Comparison of ENCODE assay signal across 52 mouse cellular contexts in genomic region chr11:73350483-73350882, GRCm38 (mm10). TPM values are rescaled to one million over a fixed set of nuclear protein-coding genes. Genes with fewer than 3 reads are reported as not detected.
"Had no signal": no experiment of that assay in that cellular context is flagged by ENCODE, and none has a peak within 500 bp of the region (broad histone marks: within the 10 kb centered on the region; RNA-seq: fewer than 3 reads in every experiment).

TSS of gene Olfr20 (plus strand) at chr11:73350783.

- H3K4me3 ChIP-seq: heart, embryonic 12.5 days; heart, embryonic 13.5 days; heart, embryonic 15.5 days; hindbrain, embryonic 10.5 days; hindbrain, embryonic 12.5 days; hindbrain, embryonic 13.5 days; hindbrain, embryonic 15.5 days; intestine, embryonic 15.5 days; kidney, embryonic 15.5 days; layer of hippocampus, adult 2 months; left cerebral cortex, adult 2 months had no signal

- ATAC-seq: hindbrain, embryonic 16.5 days; hindbrain, postnatal 0 days; inflammation-experienced regulatory T-cells, adult 6 months; intestine, embryonic 15.5 days; intestine, embryonic 16.5 days; intestine, postnatal 0 days had no signal

- H3K36me3 ChIP-seq: heart, embryonic 12.5 days; heart, embryonic 13.5 days; heart, embryonic 15.5 days; hindbrain, embryonic 10.5 days; hindbrain, embryonic 12.5 days; hindbrain, embryonic 13.5 days; hindbrain, embryonic 15.5 days; intestine, embryonic 15.5 days; kidney, embryonic 15.5 days had no signal

- H3K27me3 ChIP-seq: heart, embryonic 12.5 days; heart, embryonic 13.5 days; heart, embryonic 15.5 days; hindbrain, embryonic 12.5 days; hindbrain, embryonic 13.5 days; hindbrain, embryonic 15.5 days; intestine, embryonic 15.5 days; kidney, embryonic 15.5 days had no signal

- H3K9me3 ChIP-seq: heart, embryonic 12.5 days; heart, embryonic 13.5 days; heart, embryonic 15.5 days; hindbrain, embryonic 10.5 days; hindbrain, embryonic 12.5 days; hindbrain, embryonic 13.5 days; hindbrain, embryonic 15.5 days; intestine, embryonic 15.5 days; kidney, embryonic 15.5 days had no signal

- H3K9ac ChIP-seq: heart, embryonic 12.5 days; heart, embryonic 13.5 days; heart, embryonic 15.5 days; hindbrain, embryonic 12.5 days; hindbrain, embryonic 13.5 days; hindbrain, embryonic 14.5 days; hindbrain, embryonic 15.5 days; intestine, embryonic 15.5 days; kidney, embryonic 15.5 days had no signal

- DNase-seq: heart, postnatal 10 days; heart, postnatal 14 days; heart, postnatal 36 days; heart, postnatal 4 days; kidney, adult 11 months; kidney, adult 18-20 months; kidney, adult 2 months; kidney, adult 8-10 months; kidney, adult 9 months; kidney, postnatal 10 days; kidney, postnatal 14 days; kidney, postnatal 25 days; kidney, postnatal 36 days; kidney, postnatal 4 days; layer of hippocampus, adult 9-11 months; layer of hippocampus, postnatal 36 days had no signal

- H3K4me1 ChIP-seq: heart, embryonic 12.5 days; heart, embryonic 13.5 days; heart, embryonic 15.5 days; hindbrain, embryonic 10.5 days; hindbrain, embryonic 12.5 days; hindbrain, embryonic 13.5 days; hindbrain, embryonic 15.5 days; intestine, embryonic 15.5 days; kidney, embryonic 15.5 days had no signal

- H3K27ac ChIP-seq: heart, embryonic 13.5 days; heart, embryonic 15.5 days; hindbrain, embryonic 10.5 days; hindbrain, embryonic 12.5 days; hindbrain, embryonic 13.5 days; hindbrain, embryonic 14.5 days; hindbrain, embryonic 15.5 days; hindbrain, postnatal 0 days; intestine, embryonic 15.5 days; kidney, embryonic 15.5 days; kidney, postnatal 0 days; layer of hippocampus, adult 2 months; left cerebral cortex, adult 2 months had no signal

RNA-seq across cellular contexts. Expression of gene Olfr20, which starts in this region (rescaled TPM):
- total RNA-seq: heart, postnatal 10 days; heart, postnatal 14 days; heart, postnatal 25 days; heart, postnatal 36 days; heart, postnatal 4 days; hematopoietic stem cell, adult 5-6 weeks; hindbrain, postnatal 0 days; layer of hippocampus, adult 18-20 months; layer of hippocampus, adult 2 months; layer of hippocampus, adult 8-10 months; layer of hippocampus, postnatal 10 days; layer of hippocampus, postnatal 14 days; layer of hippocampus, postnatal 25 days; layer of hippocampus, postnatal 36 days; left cerebral cortex, adult 18-20 months; left cerebral cortex, adult 2 months; left cerebral cortex, adult 8-10 months had no signal
- polyA plus RNA-seq: heart, embryonic 11.5 days; heart, embryonic 12.5 days; heart, embryonic 13.5 days; heart, embryonic 14.5 days; heart, embryonic 15.5 days; heart, embryonic 16.5 days; heart, postnatal 0 days; hindbrain, embryonic 10.5 days; hindbrain, embryonic 11.5 days; hindbrain, embryonic 12.5 days; hindbrain, embryonic 13.5 days; hindbrain, embryonic 14.5 days; hindbrain, embryonic 15.5 days; hindbrain, embryonic 16.5 days; hindbrain, postnatal 0 days; inflammation-experienced regulatory T-cells, adult 6 months; intestine, embryonic 14.5 days; intestine, embryonic 15.5 days; intestine, embryonic 16.5 days; intestine, postnatal 0 days; kidney, adult 2 months; kidney, embryonic 14.5 days; kidney, embryonic 15.5 days; kidney, embryonic 16.5 days; kidney, postnatal 0 days; large intestine, adult 2 months had no signal
